Mouse (Mus musculus) limb, embryonic 12.5 days (tissue): ENCODE measurements around the gene Cort. TPM values are rescaled to one million over a fixed set of nuclear protein-coding genes. Genes with fewer than 3 reads are reported as not detected.

Experiments
- ATAC-seq: fragments of 200-750 bp; cut with Nextera tagmentation; 2 replicates; pipeline ENCODE4 v1.8.0; 2017; ENCODE audit warnings: low read depth, moderate TSS enrichment; ENCODE audit not compliant: insufficient number of reproducible peaks, insufficient read depth, low FRiP score, low TSS enrichment
- H3K27ac ChIP-seq: fragments of 300-500 bp; sonication (generic); 2 replicates; pipeline ENCODE4 v1.5.1; 2016; ENCODE audit warnings: mild to moderate bottlenecking, moderate library complexity
- H3K27me3 ChIP-seq: fragments of 300-500 bp; sonication (generic); 2 replicates; pipeline ENCODE4 v1.6.1; 2016; ENCODE audit warnings: mild to moderate bottlenecking, moderate library complexity
- H3K36me3 ChIP-seq: fragments of 300-500 bp; sonication (generic); 2 replicates; pipeline ENCODE4 v1.6.1; 2016; ENCODE audit warnings: mild to moderate bottlenecking, moderate library complexity
- H3K4me1 ChIP-seq: fragments of 300-500 bp; sonication (generic); replicated peaks from 2 replicates; pipeline ENCODE4 v1.6.1; 2016
- H3K4me2 ChIP-seq: fragments of 300-500 bp; sonication (generic); 2 replicates; pipeline ENCODE4 v1.6.1; 2016; ENCODE audit warnings: mild to moderate bottlenecking, moderate library complexity
- H3K4me3 ChIP-seq: fragments of 300-500 bp; sonication (generic); replicated peaks from 2 replicates; pipeline ENCODE4 v1.5.1; 2016; ENCODE audit warnings: mild to moderate bottlenecking
- H3K9ac ChIP-seq: fragments of 300-500 bp; sonication (generic); replicated peaks from 2 replicates; pipeline ENCODE4 v1.6.1; 2016; ENCODE audit warnings: mild to moderate bottlenecking, moderate library complexity
- H3K9me3 ChIP-seq: fragments of 300-500 bp; sonication (generic); 2 replicates; pipeline ENCODE4 v1.6.1; 2016; ENCODE audit warnings: mild to moderate bottlenecking, moderate library complexity
- WGBS: fragments of 180-500 bp; shearing (Covaris S2); methylation state at CpG from one replicate; pipeline ENCODE4 v1.1.7; 2016; 5-methylcytosine and 5-hydroxymethylcytosine counted together
- polyA plus RNA-seq: library from polyadenylated mRNA; unstranded; fragments of >200 nt; fragmentation: Nextera tagmentation; extraction: Ambion mirVana; gene quantifications from 2 replicates; pipeline ENCODE4 v1.2.1, GENCODE M21; 2016

Gene Cort
- polyA plus RNA-seq, 1 experiment from 2014 or later = 0.87 TPM

- Histone ChIP-seq H3K4me3 (no peak overlapping the region), H3K9ac (no peak overlapping the region), H3K4me2 (no peak overlapping the region), H3K9me3 (no peaks in the 10 kb centered on the region), H3K27ac (no peak overlapping the region), H3K36me3 (peaks cover 36% of the 10 kb centered on the region), H3K4me1 (peaks cover 9% of the 10 kb centered on the region; the same call in 1 of the 2 replicates), H3K27me3 (no peaks in the 10 kb centered on the region)
- no peak for ATAC-seq
- 83% methylated on average over 7 of the region's 7 CpGs for WGBS
Observed at GRCm38 (mm10) chr4:149147528-149147927, 21.0 kb upstream of the Cort start.

GRCm38 (mm10) chr4:149145151-149145550 lies 18.6 kb upstream of the Cort start:
- H3K4me1 ChIP-seq = peaks cover 9% of the 10 kb centered on the region; the same call in 1 of the 2 replicates
- peaks cover 13% of the 10 kb centered on the region for H3K36me3 ChIP-seq
- no peak overlapping the region for H3K4me2 ChIP-seq
- 80% methylated on average over 4 of the region's 4 CpGs for WGBS
- H3K9ac ChIP-seq = no peak overlapping the region
- H3K9me3 ChIP-seq = no peaks in the 10 kb centered on the region
- H3K4me3 ChIP-seq = no peak overlapping the region
- ATAC-seq = no peak
- H3K27me3 ChIP-seq = no peaks in the 10 kb centered on the region
- H3K27ac ChIP-seq = no peak overlapping the region

- Histone ChIP-seq H3K4me1 (peaks cover 9% of the 10 kb centered on the region; the same call in 1 of the 2 replicates), H3K27ac (no peak overlapping the region), H3K36me3 (peaks cover 6% of the 10 kb centered on the region; the same call in 1 of the 2 replicates), H3K4me3 (no peak overlapping the region), H3K9me3 (no peaks in the 10 kb centered on the region), H3K27me3 (no peaks in the 10 kb centered on the region), H3K4me2 (no peak overlapping the region), H3K9ac (no peak overlapping the region)
- WGBS = 7% methylated on average over 3 of the region's 3 CpGs
- peak; percentile 82; the same call in 1 of the 2 replicates for ATAC-seq
Observed at GRCm38 (mm10) chr4:149144459-149144858, 17.9 kb upstream of the Cort start.

GRCm38 (mm10) chr4:149143594-149143993 lies 17.0 kb upstream of the Cort start:
- Histone ChIP-seq H3K4me3 (no peak overlapping the region), H3K27me3 (no peaks in the 10 kb centered on the region), H3K9me3 (no peaks in the 10 kb centered on the region), H3K36me3 (no peaks in the 10 kb centered on the region), H3K4me1 (peaks cover 9% of the 10 kb centered on the region; the same call in 1 of the 2 replicates), H3K27ac (no peak overlapping the region), H3K4me2 (no peak overlapping the region), H3K9ac (no peak overlapping the region)
- no peak for ATAC-seq
- WGBS = 26% methylated on average over 4 of the region's 4 CpGs

GRCm38 (mm10) chr4:149138515-149138914 lies 12.0 kb upstream of the Cort start:
- H3K4me2 ChIP-seq = no peak overlapping the region
- H3K9me3 ChIP-seq = no peaks in the 10 kb centered on the region
- H3K27me3 ChIP-seq = no peaks in the 10 kb centered on the region
- H3K4me3 ChIP-seq = no peak overlapping the region
- no peak for ATAC-seq
- peaks cover 7% of the 10 kb centered on the region for H3K4me1 ChIP-seq
- no peaks in the 10 kb centered on the region for H3K36me3 ChIP-seq
- no peak overlapping the region for H3K27ac ChIP-seq
- H3K9ac ChIP-seq = no peak overlapping the region
- WGBS = 57% methylated on average over 8 of the region's 8 CpGs

- Histone ChIP-seq H3K9me3 (no peaks in the 10 kb centered on the region), H3K4me1 (peaks cover 7% of the 10 kb centered on the region), H3K36me3 (no peaks in the 10 kb centered on the region), H3K4me2 (peak within 1 kb of the TSS; percentile 68), H3K27me3 (no peaks in the 10 kb centered on the region), H3K27ac (peak within 1 kb of the TSS; percentile 88), H3K4me3 (peak within 1 kb of the TSS; percentile 59), H3K9ac (peak within 1 kb of the TSS; percentile 70)
- WGBS = 1% methylated on average over 68 of the region's 68 CpGs
- ATAC-seq = peak; percentile 80
Observed at GRCm38 (mm10) chr4:149136982-149137770, 10.6 kb upstream of the Cort start, which contains the start of gene Cenps. TSS of gene Cenps (minus strand) at chr4:149137629.

GRCm38 (mm10) chr4:149136116-149136850 lies 9.7 kb upstream of the Cort start:
- Histone ChIP-seq H3K9ac (peak overlapping the region; percentile 70), H3K27ac (peak overlapping the region; percentile 88), H3K27me3 (no peaks in the 10 kb centered on the region), H3K4me1 (peaks cover 7% of the 10 kb centered on the region), H3K9me3 (no peaks in the 10 kb centered on the region), H3K4me2 (peak overlapping the region; percentile 68), H3K36me3 (peaks cover 8% of the 10 kb centered on the region), H3K4me3 (peak overlapping the region; percentile 59)
- 71% methylated on average over 18 of the region's 18 CpGs for WGBS
- no peak for ATAC-seq

- Histone ChIP-seq H3K4me1 (peaks cover 7% of the 10 kb centered on the region), H3K36me3 (peaks cover 35% of the 10 kb centered on the region), H3K27ac (no peak overlapping the region), H3K9me3 (no peaks in the 10 kb centered on the region), H3K4me3 (no peak overlapping the region), H3K9ac (no peak overlapping the region), H3K27me3 (no peaks in the 10 kb centered on the region), H3K4me2 (no peak overlapping the region)
- 79% methylated on average over 5 of the region's 5 CpGs for whole genome bisulfite sequencing
- ATAC-seq = no peak
Observed at GRCm38 (mm10) chr4:149133395-149133794, 6.8 kb upstream of the Cort start.

GRCm38 (mm10) chr4:149131789-149132565 lies 5.4 kb upstream of the Cort start:
- no peak overlapping the region for H3K9ac ChIP-seq
- H3K27ac ChIP-seq = no peak overlapping the region
- H3K4me1 ChIP-seq = peaks cover 7% of the 10 kb centered on the region
- ATAC-seq = no peak
- H3K27me3 ChIP-seq = no peaks in the 10 kb centered on the region
- no peak overlapping the region for H3K4me3 ChIP-seq
- peaks cover 45% of the 10 kb centered on the region for H3K36me3 ChIP-seq
- WGBS = 84% methylated on average over 21 of the region's 21 CpGs
- H3K9me3 ChIP-seq = no peaks in the 10 kb centered on the region
- H3K4me2 ChIP-seq = no peak overlapping the region

- Histone ChIP-seq H3K27me3 (no peaks in the 10 kb centered on the region), H3K4me2 (no peak overlapping the region), H3K9me3 (no peaks in the 10 kb centered on the region), H3K27ac (no peak overlapping the region), H3K4me3 (no peak overlapping the region), H3K36me3 (peaks cover 53% of the 10 kb centered on the region), H3K4me1 (no peaks in the 10 kb centered on the region), H3K9ac (no peak overlapping the region)
- WGBS = 75% methylated on average over 23 of the region's 23 CpGs
- no peak for ATAC-seq
Observed at GRCm38 (mm10) chr4:149131021-149131752, 4.6 kb upstream of the Cort start.
